Mouse (Mus musculus): ENCODE results near the gene Olfr279. TPM values are rescaled to one million over a fixed set of nuclear protein-coding genes. Genes with fewer than 3 reads are reported as not detected.

The Olfr279 gene
- polyA plus RNA-seq, 1 experiment from 2014 or later: not detected

GRCm38 (mm10) chr15:98533035-98533531 lies 40.9 kb downstream of the Olfr279 start:
- ATAC-seq: no peak
- H3K27ac ChIP-seq (ENCODE audit: low read depth, low read length): peak overlapping the region; percentile 39; the same call in 1 of the 2 replicates
- no peaks in the 10 kb centered on the region for H3K9me3 ChIP-seq (ENCODE audit: control insufficient read depth, low read length)
- H3K4me1 ChIP-seq (ENCODE audit: control insufficient read depth, insufficient read depth, low read depth, low read length): peaks cover 12% of the 10 kb centered on the region
- peak overlapping the region; percentile 75 for H3K4me3 ChIP-seq (ENCODE audit: low read length)
- under 1% methylated on average over 18 of the region's 18 CpGs for WGBS
- H3K4me2 ChIP-seq (ENCODE audit: low read length): peak overlapping the region; percentile 94
- H3K9ac ChIP-seq (ENCODE audit: low read depth, low read length): peak overlapping the region; percentile 90
- no peaks in the 10 kb centered on the region for H3K27me3 ChIP-seq (replicated peaks; ENCODE audit: control insufficient read depth, insufficient read depth, low read length)
- H3K36me3 ChIP-seq (ENCODE audit: control insufficient read depth, insufficient read depth, low read length): peaks cover 26% of the 10 kb centered on the region

- Histone ChIP-seq H3K27me3 (replicated peaks; ENCODE audit: control insufficient read depth, insufficient read depth, low read length) (no peaks in the 10 kb centered on the region), H3K9me3 (ENCODE audit: control insufficient read depth, low read length) (no peaks in the 10 kb centered on the region), H3K4me3 (ENCODE audit: low read length) (peak within 1 kb of the TSS; percentile 75), H3K36me3 (ENCODE audit: control insufficient read depth, insufficient read depth, low read length) (peaks cover 17% of the 10 kb centered on the region), H3K9ac (ENCODE audit: low read depth, low read length) (peak within 1 kb of the TSS; percentile 90), H3K4me1 (ENCODE audit: control insufficient read depth, insufficient read depth, low read depth, low read length) (peaks cover 12% of the 10 kb centered on the region), H3K4me2 (ENCODE audit: low read length) (peak within 1 kb of the TSS; percentile 94), H3K27ac (ENCODE audit: low read depth, low read length) (peak within 1 kb of the TSS; percentile 99)
- under 1% methylated on average over 67 of the region's 70 CpGs for WGBS
- peak; percentile 100 for ATAC-seq
Observed at GRCm38 (mm10) chr15:98533881-98534627, 41.9 kb downstream of the Olfr279 start, which contains the start of gene Kansl2. Gene Kansl2, minus strand, starts transcription at chr15:98534264.

- Histone ChIP-seq H3K9me3 (ENCODE audit: control insufficient read depth, low read length) (no peaks in the 10 kb centered on the region), H3K27ac (ENCODE audit: low read depth, low read length) (no peak overlapping the region), H3K27me3 (replicated peaks; ENCODE audit: control insufficient read depth, insufficient read depth, low read length) (no peaks in the 10 kb centered on the region)
Observed at GRCm38 (mm10) chr15:98535921-98536320, 43.7 kb downstream of the Olfr279 start.

GRCm38 (mm10) chr15:98536828-98537510 lies 44.8 kb downstream of the Olfr279 start:
- no peaks in the 10 kb centered on the region for H3K9me3 ChIP-seq (ENCODE audit: control insufficient read depth, low read length)
- H3K4me2 ChIP-seq (ENCODE audit: low read length): no peak overlapping the region
- no peak overlapping the region for H3K9ac ChIP-seq (ENCODE audit: low read depth, low read length)
- H3K27me3 ChIP-seq (replicated peaks; ENCODE audit: control insufficient read depth, insufficient read depth, low read length): no peaks in the 10 kb centered on the region
- WGBS: 88% methylated on average over 8 of the region's 8 CpGs
- H3K27ac ChIP-seq (ENCODE audit: low read depth, low read length): no peak overlapping the region
- no peak overlapping the region for H3K4me3 ChIP-seq (ENCODE audit: low read length)
- no peak for ATAC-seq
- peaks cover 7% of the 10 kb centered on the region for H3K36me3 ChIP-seq (ENCODE audit: control insufficient read depth, insufficient read depth, low read length)
- peaks cover 9% of the 10 kb centered on the region for H3K4me1 ChIP-seq (ENCODE audit: control insufficient read depth, insufficient read depth, low read depth, low read length)

More at GRCm38 (mm10) chr15:98535921-98536320, 43.7 kb downstream of the Olfr279 start:
- ATAC-seq: no peak
- H3K4me1 ChIP-seq (ENCODE audit: control insufficient read depth, insufficient read depth, low read depth, low read length): peaks cover 11% of the 10 kb centered on the region
- H3K4me3 ChIP-seq (ENCODE audit: low read length): no peak overlapping the region
- WGBS: 93% methylated on average over 4 of the region's 4 CpGs
- peaks cover 10% of the 10 kb centered on the region for H3K36me3 ChIP-seq (ENCODE audit: control insufficient read depth, insufficient read depth, low read length)
- no peak overlapping the region for H3K4me2 ChIP-seq (ENCODE audit: low read length)
- no peak overlapping the region for H3K9ac ChIP-seq (ENCODE audit: low read depth, low read length)

GRCm38 (mm10) chr15:98537923-98538322 lies 45.7 kb downstream of the Olfr279 start:
- WGBS: 73% methylated on average over 4 of the region's 4 CpGs

GRCm38 (mm10) chr15:98541064-98541463 lies 48.9 kb downstream of the Olfr279 start:
- no peak overlapping the region for H3K9ac ChIP-seq (ENCODE audit: low read depth, low read length)
- H3K27ac ChIP-seq (ENCODE audit: low read depth, low read length): no peak overlapping the region
- no peak overlapping the region for H3K4me2 ChIP-seq (ENCODE audit: low read length)
- no peak for ATAC-seq
- no peaks in the 10 kb centered on the region for H3K27me3 ChIP-seq (replicated peaks; ENCODE audit: control insufficient read depth, insufficient read depth, low read length)
- peaks cover 34% of the 10 kb centered on the region for H3K36me3 ChIP-seq (ENCODE audit: control insufficient read depth, insufficient read depth, low read length)
- no peak overlapping the region for H3K4me3 ChIP-seq (ENCODE audit: low read length)
- WGBS: 94% methylated on average over 6 of the region's 6 CpGs
- no peaks in the 10 kb centered on the region for H3K9me3 ChIP-seq (ENCODE audit: control insufficient read depth, low read length)
- H3K4me1 ChIP-seq (ENCODE audit: control insufficient read depth, insufficient read depth, low read depth, low read length): no peaks in the 10 kb centered on the region

More at GRCm38 (mm10) chr15:98537923-98538322, 45.7 kb downstream of the Olfr279 start:
- H3K27ac ChIP-seq (ENCODE audit: low read depth, low read length): no peak overlapping the region
- no peaks in the 10 kb centered on the region for H3K9me3 ChIP-seq (ENCODE audit: control insufficient read depth, low read length)
- H3K27me3 ChIP-seq (replicated peaks; ENCODE audit: control insufficient read depth, insufficient read depth, low read length): no peaks in the 10 kb centered on the region
- H3K4me2 ChIP-seq (ENCODE audit: low read length): no peak overlapping the region
- no peak overlapping the region for H3K4me3 ChIP-seq (ENCODE audit: low read length)
- peaks cover 12% of the 10 kb centered on the region for H3K36me3 ChIP-seq (ENCODE audit: control insufficient read depth, insufficient read depth, low read length)
- peaks cover 1% of the 10 kb centered on the region for H3K4me1 ChIP-seq (ENCODE audit: control insufficient read depth, insufficient read depth, low read depth, low read length)
- ATAC-seq: no peak
- H3K9ac ChIP-seq (ENCODE audit: low read depth, low read length): no peak overlapping the region

GRCm38 (mm10) chr15:98543341-98543740 lies 51.1 kb downstream of the Olfr279 start:
- H3K27ac ChIP-seq (ENCODE audit: low read depth, low read length): no peak overlapping the region
- no peaks in the 10 kb centered on the region for H3K27me3 ChIP-seq (replicated peaks; ENCODE audit: control insufficient read depth, insufficient read depth, low read length)
- H3K36me3 ChIP-seq (ENCODE audit: control insufficient read depth, insufficient read depth, low read length): peaks cover 42% of the 10 kb centered on the region
- no peaks in the 10 kb centered on the region for H3K9me3 ChIP-seq (ENCODE audit: control insufficient read depth, low read length)
- 81% methylated on average over 4 of the region's 4 CpGs for WGBS
- H3K4me1 ChIP-seq (ENCODE audit: control insufficient read depth, insufficient read depth, low read depth, low read length): no peaks in the 10 kb centered on the region
- no peak overlapping the region for H3K4me2 ChIP-seq (ENCODE audit: low read length)
- no peak overlapping the region for H3K9ac ChIP-seq (ENCODE audit: low read depth, low read length)
- no peak for ATAC-seq
- no peak overlapping the region for H3K4me3 ChIP-seq (ENCODE audit: low read length)

- no peak overlapping the region for H3K27ac ChIP-seq (ENCODE audit: low read depth, low read length)
- no peak for ATAC-seq
- H3K4me2 ChIP-seq (ENCODE audit: low read length): no peak overlapping the region
- no peaks in the 10 kb centered on the region for H3K9me3 ChIP-seq (ENCODE audit: control insufficient read depth, low read length)
- H3K27me3 ChIP-seq (replicated peaks; ENCODE audit: control insufficient read depth, insufficient read depth, low read length): no peaks in the 10 kb centered on the region
- no peaks in the 10 kb centered on the region for H3K4me1 ChIP-seq (ENCODE audit: control insufficient read depth, insufficient read depth, low read depth, low read length)
- H3K36me3 ChIP-seq (ENCODE audit: control insufficient read depth, insufficient read depth, low read length): peaks cover 47% of the 10 kb centered on the region
- H3K9ac ChIP-seq (ENCODE audit: low read depth, low read length): no peak overlapping the region
- no peak overlapping the region for H3K4me3 ChIP-seq (ENCODE audit: low read length)
- 97% methylated on average over 3 of the region's 3 CpGs for WGBS
Observed at GRCm38 (mm10) chr15:98545151-98545550, 52.9 kb downstream of the Olfr279 start.

- ATAC-seq: no peak
- Histone ChIP-seq H3K36me3 (ENCODE audit: control insufficient read depth, insufficient read depth, low read length) (peaks cover 57% of the 10 kb centered on the region), H3K9ac (ENCODE audit: low read depth, low read length) (no peak overlapping the region)
Observed at GRCm38 (mm10) chr15:98546843-98547242, 54.6 kb downstream of the Olfr279 start.

More at GRCm38 (mm10) chr15:98546843-98547242, 54.6 kb downstream of the Olfr279 start:
- Histone ChIP-seq H3K4me3 (ENCODE audit: low read length) (no peak overlapping the region), H3K27ac (ENCODE audit: low read depth, low read length) (no peak overlapping the region), H3K27me3 (replicated peaks; ENCODE audit: control insufficient read depth, insufficient read depth, low read length) (no peaks in the 10 kb centered on the region), H3K4me1 (ENCODE audit: control insufficient read depth, insufficient read depth, low read depth, low read length) (no peaks in the 10 kb centered on the region), H3K4me2 (ENCODE audit: low read length) (no peak overlapping the region), H3K9me3 (ENCODE audit: control insufficient read depth, low read length) (no peaks in the 10 kb centered on the region)
- 89% methylated on average over 5 of the region's 5 CpGs for WGBS
